Mouse (Mus musculus): ENCODE data around the gene Afg1l. TPM values are rescaled to one million over a fixed set of nuclear protein-coding genes. Genes with fewer than 3 reads are reported as not detected.

The Afg1l gene
- polyA plus RNA-seq, 1 experiment = 5.0 TPM

GRCm38 (mm10) chr10:42340426-42340793 lies 138.0 kb downstream of the Afg1l start:
- TF ChIP-seq POLR2A (IDR thresholded peaks at IDR 0.05; ENCODE audit: borderline replicate concordance, control insufficient read depth, low read depth, low read length) (no peak), CTCF (IDR thresholded peaks at IDR 0.05; ENCODE audit: control insufficient read depth, insufficient read depth, low read length) (no peak)
- WGBS = 81% methylated on average over 6 of the region's 6 CpGs
- Histone ChIP-seq H3K27ac (ENCODE audit: control insufficient read depth, insufficient read depth, low read depth, low read length, poor library complexity) (no peak overlapping the region), H3K4me1 (ENCODE audit: control insufficient read depth, insufficient read depth, low read length) (no peaks in the 10 kb centered on the region), H3K4me3 (replicated peaks; ENCODE audit: control insufficient read depth, low read depth, low read length) (no peak overlapping the region)

GRCm38 (mm10) chr10:42339773-42340425 lies 138.5 kb downstream of the Afg1l start:
- TF ChIP-seq CTCF (IDR thresholded peaks at IDR 0.05; ENCODE audit: control insufficient read depth, insufficient read depth, low read length) = no peak
- no peak for TF ChIP-seq POLR2A (IDR thresholded peaks at IDR 0.05; ENCODE audit: borderline replicate concordance, control insufficient read depth, low read depth, low read length)
- H3K27ac ChIP-seq (ENCODE audit: control insufficient read depth, insufficient read depth, low read depth, low read length, poor library complexity) = no peak overlapping the region
- no peak overlapping the region for H3K4me3 ChIP-seq (replicated peaks; ENCODE audit: control insufficient read depth, low read depth, low read length)
- no peaks in the 10 kb centered on the region for H3K4me1 ChIP-seq (ENCODE audit: control insufficient read depth, insufficient read depth, low read length)
- 91% methylated on average over 8 of the region's 8 CpGs for WGBS

- WGBS = 91% methylated on average over 9 of the region's 9 CpGs
- Histone ChIP-seq H3K4me1 (ENCODE audit: control insufficient read depth, insufficient read depth, low read length) (no peaks in the 10 kb centered on the region), H3K27ac (ENCODE audit: control insufficient read depth, insufficient read depth, low read depth, low read length, poor library complexity) (no peak overlapping the region), H3K4me3 (replicated peaks; ENCODE audit: control insufficient read depth, low read depth, low read length) (no peak overlapping the region)
- TF ChIP-seq CTCF (IDR thresholded peaks at IDR 0.05; ENCODE audit: control insufficient read depth, insufficient read depth, low read length) = no peak
- TF ChIP-seq POLR2A (IDR thresholded peaks at IDR 0.05; ENCODE audit: borderline replicate concordance, control insufficient read depth, low read depth, low read length) = no peak
Measured at GRCm38 (mm10) chr10:42338456-42338855, 139.9 kb downstream of the Afg1l start.

GRCm38 (mm10) chr10:42327576-42327975 lies 150.8 kb downstream of the Afg1l start:
- WGBS = 84% methylated on average over 8 of the region's 8 CpGs
- Histone ChIP-seq H3K4me3 (replicated peaks; ENCODE audit: control insufficient read depth, low read depth, low read length) (no peak overlapping the region), H3K4me1 (ENCODE audit: control insufficient read depth, insufficient read depth, low read length) (no peaks in the 10 kb centered on the region), H3K27ac (ENCODE audit: control insufficient read depth, insufficient read depth, low read depth, low read length, poor library complexity) (no peak overlapping the region)
- TF ChIP-seq CTCF (IDR thresholded peaks at IDR 0.05; ENCODE audit: control insufficient read depth, insufficient read depth, low read length) (no peak), POLR2A (IDR thresholded peaks at IDR 0.05; ENCODE audit: borderline replicate concordance, control insufficient read depth, low read depth, low read length) (no peak)

GRCm38 (mm10) chr10:42325305-42325704 lies 153.1 kb downstream of the Afg1l start:
- no peaks in the 10 kb centered on the region for H3K4me1 ChIP-seq (ENCODE audit: control insufficient read depth, insufficient read depth, low read length)
- no peak overlapping the region for H3K4me3 ChIP-seq (replicated peaks; ENCODE audit: control insufficient read depth, low read depth, low read length)
- no peak overlapping the region for H3K27ac ChIP-seq (ENCODE audit: control insufficient read depth, insufficient read depth, low read depth, low read length, poor library complexity)
- TF ChIP-seq POLR2A (IDR thresholded peaks at IDR 0.05; ENCODE audit: borderline replicate concordance, control insufficient read depth, low read depth, low read length) (no peak), CTCF (IDR thresholded peaks at IDR 0.05; ENCODE audit: control insufficient read depth, insufficient read depth, low read length) (no peak)
- 88% methylated on average over 10 of the region's 10 CpGs for WGBS

- Histone ChIP-seq H3K27ac (ENCODE audit: control insufficient read depth, insufficient read depth, low read depth, low read length, poor library complexity) (no peak overlapping the region), H3K4me3 (replicated peaks; ENCODE audit: control insufficient read depth, low read depth, low read length) (no peak overlapping the region), H3K4me1 (ENCODE audit: control insufficient read depth, insufficient read depth, low read length) (no peaks in the 10 kb centered on the region)
- TF ChIP-seq CTCF (IDR thresholded peaks at IDR 0.05; ENCODE audit: control insufficient read depth, insufficient read depth, low read length) (no peak), POLR2A (IDR thresholded peaks at IDR 0.05; ENCODE audit: borderline replicate concordance, control insufficient read depth, low read depth, low read length) (no peak)
Measured at GRCm38 (mm10) chr10:42323978-42324377, 154.4 kb downstream of the Afg1l start.

- 52% methylated on average over 22 of the region's 22 CpGs for WGBS
- TF ChIP-seq POLR2A (IDR thresholded peaks at IDR 0.05; ENCODE audit: borderline replicate concordance, control insufficient read depth, low read depth, low read length) = no peak
- no peak for TF ChIP-seq CTCF (IDR thresholded peaks at IDR 0.05; ENCODE audit: control insufficient read depth, insufficient read depth, low read length)
- no peak overlapping the region for H3K27ac ChIP-seq (ENCODE audit: control insufficient read depth, insufficient read depth, low read depth, low read length, poor library complexity)
- peak overlapping the region; percentile 39 for H3K4me3 ChIP-seq (replicated peaks; ENCODE audit: control insufficient read depth, low read depth, low read length)
- no peaks in the 10 kb centered on the region; the same call in 1 of the 2 replicates for H3K4me1 ChIP-seq (ENCODE audit: control insufficient read depth, insufficient read depth, low read length)
Measured at GRCm38 (mm10) chr10:42313222-42313786, 165.1 kb downstream of the Afg1l start.

GRCm38 (mm10) chr10:42312557-42312956 lies 165.8 kb downstream of the Afg1l start:
- no peak for TF ChIP-seq POLR2A (IDR thresholded peaks at IDR 0.05; ENCODE audit: borderline replicate concordance, control insufficient read depth, low read depth, low read length)
- no peak for TF ChIP-seq CTCF (IDR thresholded peaks at IDR 0.05; ENCODE audit: control insufficient read depth, insufficient read depth, low read length)
- 65% methylated on average over 1 of the region's 1 CpGs for whole genome bisulfite sequencing
- H3K4me1 ChIP-seq (ENCODE audit: control insufficient read depth, insufficient read depth, low read length) = no peaks in the 10 kb centered on the region; the same call in 1 of the 2 replicates
- no peak overlapping the region for H3K27ac ChIP-seq (ENCODE audit: control insufficient read depth, insufficient read depth, low read depth, low read length, poor library complexity)
- no peak overlapping the region for H3K4me3 ChIP-seq (replicated peaks; ENCODE audit: control insufficient read depth, low read depth, low read length)
